Mouse (Mus musculus) erythroblast, embryonic 14.5 days (primary cell): ENCODE data around the gene Gstm1. TPM values are rescaled to one million over a fixed set of nuclear protein-coding genes. Genes with fewer than 3 reads are reported as not detected.
"Not testable (repeated sequence)": the region's sequence is repeated elsewhere in the genome, so short reads cannot be mapped to it uniquely, and the experiment has no call there.

Experiments used
- H3K27me3 ChIP-seq: 2 replicates; pipeline ENCODE4 v1.6.1; 2012; ENCODE audit warnings: inconsistent platforms; ENCODE audit not compliant: control insufficient read depth
- H3K36me3 ChIP-seq: 2 replicates; pipeline ENCODE4 v1.6.1; 2012; ENCODE audit warnings: mild to moderate bottlenecking, inconsistent platforms; ENCODE audit not compliant: control insufficient read depth
- H3K4me1 ChIP-seq: 2 replicates; pipeline ENCODE4 v1.6.1; 2012; ENCODE audit warnings: inconsistent platforms; ENCODE audit not compliant: control insufficient read depth
- H3K4me3 ChIP-seq: replicated peaks from 2 replicates; pipeline ENCODE3; 2012; ENCODE audit warnings: moderate library complexity, mild to moderate bottlenecking, inconsistent platforms
- H3K9me3 ChIP-seq: 2 replicates; pipeline ENCODE4 v1.6.1; 2012; ENCODE audit warnings: low read length, inconsistent platforms, mixed read lengths; ENCODE audit not compliant: control insufficient read depth
- GATA1 ChIP-seq: IDR thresholded peaks from 2 replicates; pipeline ENCODE4 v1.6.1; 2012; ENCODE audit warnings: low read length, inconsistent platforms, mixed read lengths
- TAL1 ChIP-seq: IDR thresholded peaks from 3 replicates; pipeline ENCODE4 v1.6.1; 2012; ENCODE audit warnings: low read length, inconsistent platforms, mixed read lengths
- polyA plus RNA-seq: library from polyadenylated mRNA; stranded (reverse); fragments of >175 nt; gene quantifications from 2 replicates; pipeline ENCODE4 v1.2.3, GENCODE M21; 2012

Gene Gstm1
- polyA plus RNA-seq, 1 experiment = 3.7 TPM

DNA sequence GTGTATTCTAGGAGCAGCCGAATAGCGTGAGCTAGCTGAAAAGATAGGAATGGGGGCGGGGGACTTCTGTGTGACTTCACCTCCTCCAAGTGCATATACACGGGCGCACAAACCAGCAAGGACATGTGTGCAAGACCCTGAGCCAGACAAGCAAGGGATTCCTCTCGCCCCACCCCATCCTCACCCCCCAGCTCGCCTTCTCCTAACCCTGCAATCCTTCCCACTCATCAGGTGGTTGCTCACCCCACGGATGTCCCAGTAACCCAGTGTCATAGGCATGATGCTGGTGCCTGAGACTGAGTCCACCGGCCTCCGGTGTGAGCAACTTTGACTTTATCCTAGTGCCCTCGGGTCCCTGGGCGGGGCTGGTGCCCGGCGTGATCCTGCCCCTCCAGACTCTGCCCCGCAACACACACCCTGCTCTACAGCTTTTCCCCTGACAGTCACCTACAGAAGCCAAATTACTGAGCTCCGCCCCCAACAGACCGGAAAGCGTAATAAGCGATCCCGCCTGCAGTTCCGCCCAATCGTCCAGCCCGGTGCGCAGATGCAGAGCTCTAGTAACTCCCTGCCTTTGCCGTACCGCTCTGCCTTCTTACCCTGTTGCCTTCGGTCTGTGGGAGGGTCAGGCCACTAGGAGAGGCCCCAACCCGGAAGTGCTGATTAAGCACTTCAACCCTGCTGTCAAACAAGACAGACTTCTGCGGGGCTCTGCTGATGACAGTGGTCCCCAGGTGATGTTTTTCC, 26.8 kb upstream of the Gstm1 start, which contains the start of gene Gstm4:
TSS of gene Gstm4 (minus strand) at position 501 of the 747 bp plus-strand sequence.
- peaks cover 30% of the 10 kb centered on the region for H3K4me1 ChIP-seq
- H3K9me3 ChIP-seq = no peaks in the 10 kb centered on the region
- no peak for TF ChIP-seq TAL1
- TF ChIP-seq GATA1 = no peak
- peak within 1 kb of the TSS; percentile 66 for H3K4me3 ChIP-seq
- H3K36me3 ChIP-seq = no peaks in the 10 kb centered on the region
- no peaks in the 10 kb centered on the region for H3K27me3 ChIP-seq

DNA sequence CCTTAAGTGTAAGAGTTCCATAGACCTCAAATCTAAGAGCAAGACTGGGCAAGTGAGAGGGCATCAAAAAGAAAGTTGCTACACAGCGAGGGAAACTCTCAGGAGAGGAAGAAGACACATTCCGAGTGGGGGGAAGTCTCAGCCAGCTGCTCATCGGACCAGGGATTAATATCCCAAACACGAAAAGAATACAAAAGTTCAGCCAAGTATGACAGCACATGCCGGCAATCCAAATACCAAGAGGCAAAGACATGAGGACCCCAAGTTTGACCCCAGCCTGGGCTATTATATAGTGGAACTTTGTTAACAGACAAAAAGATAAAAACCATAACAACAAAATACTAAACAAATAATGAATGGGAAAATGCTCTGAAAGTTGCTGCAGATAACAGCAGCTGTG, 15.4 kb upstream of the Gstm1 start:
- no peaks in the 10 kb centered on the region for H3K36me3 ChIP-seq
- H3K4me1 ChIP-seq = no peaks in the 10 kb centered on the region
- H3K27me3 ChIP-seq = 0 out of 2 replicates have a peak, but pooled peaks cover 2% of the 10 kb centered on the region
- H3K4me3 ChIP-seq = no peak overlapping the region
- H3K9me3 ChIP-seq = no peaks in the 10 kb centered on the region
- no peak for TF ChIP-seq TAL1
- no peak for TF ChIP-seq GATA1

DNA sequence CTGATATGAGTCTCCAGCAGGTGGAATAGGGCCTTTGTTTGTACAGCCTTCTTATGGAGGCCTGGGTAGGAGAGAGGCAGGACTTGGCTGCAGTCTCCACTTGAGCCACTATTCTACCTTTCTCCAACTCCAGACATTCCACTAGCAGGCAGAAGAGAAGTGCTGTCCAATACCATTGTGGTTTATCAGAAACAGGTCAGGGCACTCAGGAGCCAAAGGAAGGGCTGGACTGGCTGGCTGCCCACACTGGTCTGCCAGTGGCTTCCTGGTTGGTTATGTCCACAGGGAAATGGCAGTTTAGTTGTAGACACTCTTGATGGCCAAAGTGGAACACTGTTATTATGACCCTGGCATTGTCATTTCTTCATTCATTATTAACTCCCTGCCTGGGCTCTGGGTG, 14.3 kb upstream of the Gstm1 start:
- Histone ChIP-seq H3K9me3 (no peaks in the 10 kb centered on the region), H3K4me3 (no peak overlapping the region), H3K4me1 (no peaks in the 10 kb centered on the region), H3K36me3 (no peaks in the 10 kb centered on the region), H3K27me3 (0 out of 2 replicates have a peak, but pooled peaks cover 2% of the 10 kb centered on the region)
- no peak for TF ChIP-seq TAL1
- no peak for TF ChIP-seq GATA1

DNA sequence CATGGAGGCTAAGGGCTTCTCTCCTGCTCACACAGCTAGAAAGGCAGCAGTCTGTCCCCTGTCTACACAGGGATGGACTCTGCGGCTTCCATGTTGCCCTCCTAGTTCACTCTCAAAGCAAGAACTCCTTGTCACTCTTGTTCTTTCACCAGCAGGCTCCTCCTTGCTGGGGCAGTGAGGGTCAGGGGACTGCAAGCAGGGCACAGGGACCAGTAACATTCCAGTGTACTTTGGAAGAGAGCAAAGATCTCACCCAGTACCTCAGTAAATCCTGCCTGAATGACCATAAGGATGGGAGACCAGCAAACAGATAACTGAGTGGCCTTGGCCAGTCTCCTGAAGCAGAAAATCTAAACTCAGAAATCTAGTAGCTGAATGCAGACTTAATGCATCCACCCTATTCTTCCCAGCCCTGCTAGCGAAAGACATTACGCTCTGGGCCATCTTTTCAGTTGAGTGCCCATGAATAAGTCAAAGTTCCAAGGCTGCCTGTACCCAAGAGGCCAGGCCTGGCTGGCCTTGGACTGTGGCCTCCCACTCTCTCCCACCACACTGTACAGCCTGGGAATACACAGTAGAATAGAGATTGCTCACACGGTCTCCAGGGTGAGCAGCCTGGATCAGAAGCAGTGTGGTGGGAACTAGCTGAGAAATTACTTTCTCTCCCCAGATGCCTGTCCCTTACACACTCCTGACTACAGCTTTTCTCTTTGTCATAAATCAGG, 11.0 kb upstream of the Gstm1 start:
- no peaks in the 10 kb centered on the region for H3K9me3 ChIP-seq
- no peaks in the 10 kb centered on the region for H3K27me3 ChIP-seq
- H3K4me3 ChIP-seq = no peak overlapping the region
- no peaks in the 10 kb centered on the region for H3K36me3 ChIP-seq
- TF ChIP-seq TAL1 (0 out of 3 replicates have a peak, but pooled peaks have one; percentile 9), GATA1 (no peak)
- no peaks in the 10 kb centered on the region for H3K4me1 ChIP-seq

DNA sequence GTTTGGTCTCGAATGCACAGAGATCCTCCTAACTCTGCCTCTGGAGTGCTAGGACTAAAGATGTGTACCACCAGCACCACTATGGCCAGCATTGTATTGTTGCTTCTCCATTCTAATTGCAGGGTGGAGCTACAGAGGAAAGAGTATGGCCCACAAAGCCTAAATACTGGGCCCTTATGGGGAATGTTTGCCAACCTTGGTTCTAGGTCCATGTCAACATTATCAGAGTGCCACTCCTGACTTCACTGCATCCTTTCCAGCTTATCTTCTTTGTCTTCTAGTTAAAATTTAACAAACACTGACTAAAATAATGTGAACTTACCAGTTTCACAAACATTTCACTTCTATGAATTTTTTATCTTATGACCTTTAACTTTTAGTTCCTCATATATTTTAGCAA, 8.8 kb upstream of the Gstm1 start:
- Histone ChIP-seq H3K27me3 (no peaks in the 10 kb centered on the region), H3K36me3 (no peaks in the 10 kb centered on the region), H3K9me3 (no peaks in the 10 kb centered on the region), H3K4me3 (no peak overlapping the region), H3K4me1 (no peaks in the 10 kb centered on the region)
- no peak for TF ChIP-seq GATA1
- no peak for TF ChIP-seq TAL1

DNA sequence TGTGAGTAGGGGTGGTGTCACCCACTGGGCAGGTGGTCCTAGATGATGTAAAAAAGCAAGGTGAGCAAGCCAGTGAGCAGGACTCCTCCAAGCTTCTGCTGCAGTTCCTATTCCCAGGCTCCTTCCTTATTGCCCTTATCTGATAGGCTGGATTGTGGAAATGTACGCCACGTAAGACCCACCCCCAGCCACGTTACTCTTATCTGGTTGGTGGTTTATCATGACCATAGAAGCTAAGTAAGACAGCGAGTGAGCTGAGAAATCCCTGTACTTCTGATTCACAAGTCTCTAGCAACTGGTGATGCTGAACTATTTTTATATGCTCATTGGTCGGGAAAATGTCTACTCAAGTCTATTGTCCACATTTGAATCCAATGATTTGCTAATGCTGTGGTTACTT, 8.3 kb upstream of the Gstm1 start:
- Histone ChIP-seq H3K4me3 (no peak overlapping the region), H3K9me3 (no peaks in the 10 kb centered on the region), H3K4me1 (no peaks in the 10 kb centered on the region), H3K36me3 (no peaks in the 10 kb centered on the region), H3K27me3 (no peaks in the 10 kb centered on the region)
- TF ChIP-seq GATA1 (no peak), TAL1 (no peak)

DNA sequence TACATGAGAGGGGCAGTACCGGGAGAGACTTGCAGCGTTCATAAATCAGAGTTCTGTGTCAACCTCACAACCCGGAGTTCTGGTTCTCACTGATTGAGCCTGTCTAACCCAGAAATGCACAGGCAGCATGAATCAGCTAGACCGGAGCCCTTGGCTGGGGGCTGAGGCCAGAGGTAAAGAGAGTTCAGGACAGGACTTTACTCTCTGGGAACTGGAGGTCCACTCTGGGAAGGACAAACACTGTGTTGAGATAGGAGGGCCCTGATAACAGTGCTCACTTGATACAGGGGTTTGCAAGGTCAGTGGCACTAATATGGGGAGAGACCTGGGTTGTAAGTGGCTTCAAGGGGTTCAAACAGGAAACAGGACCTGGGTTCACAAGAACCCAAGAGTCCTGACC, 7.5 kb upstream of the Gstm1 start:
- H3K36me3 ChIP-seq = no peaks in the 10 kb centered on the region
- TF ChIP-seq TAL1 (no peak), GATA1 (no peak)
- no peak overlapping the region for H3K4me3 ChIP-seq

DNA sequence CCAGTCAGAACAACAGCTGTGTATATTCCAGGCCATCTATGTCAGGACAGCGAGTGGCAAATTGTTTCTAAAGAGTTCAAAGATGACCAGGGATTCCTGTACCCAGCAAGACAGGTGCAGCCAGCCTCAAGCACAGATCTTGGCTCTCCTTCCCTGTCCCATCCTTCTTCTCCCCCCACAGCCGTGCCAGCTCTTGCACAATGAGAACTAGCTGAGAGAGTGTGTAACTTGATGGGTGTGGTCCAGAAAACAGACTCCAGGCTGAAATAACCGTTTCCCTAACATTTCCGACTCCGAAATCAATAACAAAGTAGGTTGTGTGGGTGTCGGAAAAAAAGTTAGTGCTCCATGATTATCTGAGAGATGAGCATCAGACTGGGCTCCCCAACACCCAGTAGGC, 4.9 kb upstream of the Gstm1 start:
- TF ChIP-seq TAL1 (no peak), GATA1 (no peak)
- Histone ChIP-seq H3K4me3 (no peak overlapping the region), H3K27me3 (no peaks in the 10 kb centered on the region)

More for the DNA sequence above, 7.5 kb upstream of the Gstm1 start:
- no peaks in the 10 kb centered on the region for H3K27me3 ChIP-seq
- H3K4me1 ChIP-seq = no peaks in the 10 kb centered on the region
- no peaks in the 10 kb centered on the region for H3K9me3 ChIP-seq

DNA sequence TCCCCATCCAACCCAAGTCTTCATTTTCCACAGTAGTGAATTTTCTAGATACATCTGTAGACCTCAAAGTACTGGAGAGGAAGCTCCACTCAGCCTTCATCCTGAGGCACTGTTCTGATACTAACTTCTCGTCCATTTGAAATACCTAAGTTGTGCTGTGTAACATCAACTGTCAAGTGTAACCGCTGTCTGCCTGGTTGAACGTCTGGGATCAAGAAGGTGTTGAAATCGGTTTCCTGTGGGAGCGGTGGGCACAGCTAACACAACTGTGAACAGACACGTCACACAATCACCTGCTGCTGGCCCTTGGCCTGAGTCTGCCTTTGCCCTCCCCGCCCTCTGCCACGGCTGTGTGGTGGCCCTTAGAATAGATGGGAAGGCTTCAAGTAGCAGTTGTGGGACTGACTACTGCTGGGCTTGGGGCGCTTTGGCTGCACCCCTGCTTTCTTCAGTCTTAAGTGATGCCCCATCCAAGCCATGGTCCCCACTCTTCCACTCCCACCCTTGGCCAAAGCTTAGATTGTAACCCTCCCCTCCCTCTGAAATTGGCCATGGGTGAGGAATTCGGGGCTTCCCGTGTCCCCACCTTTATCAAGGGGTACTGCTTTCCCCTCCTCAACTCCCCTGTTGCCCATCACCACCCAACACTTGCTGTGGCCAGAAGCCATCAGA, 2.7 kb upstream of the Gstm1 start:
- H3K9me3 ChIP-seq, H3K4me3 ChIP-seq, H3K27me3 ChIP-seq, H3K36me3 ChIP-seq: not testable (repeated sequence)
- H3K4me1 ChIP-seq = peaks cover 14% of the 10 kb centered on the region

More for the DNA sequence above, 4.9 kb upstream of the Gstm1 start:
- Histone ChIP-seq H3K4me1 (peaks cover 8% of the 10 kb centered on the region), H3K9me3 (no peaks in the 10 kb centered on the region), H3K36me3 (no peaks in the 10 kb centered on the region)

DNA sequence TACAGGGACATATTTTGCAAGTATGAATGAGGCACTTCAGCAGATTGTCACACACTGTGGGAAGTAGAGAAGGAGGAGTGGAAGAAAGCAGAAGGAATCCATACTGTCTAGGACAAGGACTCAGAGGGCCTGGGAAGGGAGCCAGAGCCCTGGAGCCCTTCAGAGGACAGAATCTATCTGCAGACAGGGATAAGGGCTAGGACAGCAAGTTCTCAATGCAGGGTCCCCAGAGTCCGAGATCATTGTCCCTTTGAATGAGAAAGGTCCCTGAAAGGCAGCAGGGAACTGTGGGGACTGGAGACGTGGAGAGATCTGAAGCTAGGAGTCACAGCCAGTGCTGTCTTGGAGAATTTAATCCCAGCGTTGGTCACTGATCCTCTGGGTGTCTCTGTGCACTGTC, 1.5 kb upstream of the Gstm1 start:
- H3K36me3 ChIP-seq, H3K9me3 ChIP-seq, H3K27me3 ChIP-seq, H3K4me3 ChIP-seq: not testable (repeated sequence)
- H3K4me1 ChIP-seq = peaks cover 14% of the 10 kb centered on the region
